Mouse (Mus musculus) CH12.LX (cell line): ENCODE data around the gene Xylt1. TPM values are rescaled to one million over a fixed set of nuclear protein-coding genes. Genes with fewer than 3 reads are reported as not detected.

Experiments used
- DNase-seq: peaks from one replicate; pipeline ENCODE4 v3.0.0-alpha.2; 2013; ENCODE audit errors: extremely low read depth
- H3K27ac ChIP-seq: 2 replicates; pipeline ENCODE4 v1.5.1; 2012; ENCODE audit warnings: low read depth, mild to moderate bottlenecking, control low read depth, moderate library complexity; ENCODE audit not compliant: insufficient read depth
- H3K27me3 ChIP-seq: replicated peaks from 2 replicates; pipeline ENCODE3; 2012; ENCODE audit warnings: inconsistent platforms
- H3K36me3 ChIP-seq, 2 experiments: replicated peaks in 1 of 2; 2 replicates each; pipeline versions ENCODE3 to v1.6.1; 2012; ENCODE audit warnings: inconsistent platforms in 1 of 2, low read length in 1 of 2, mild to moderate bottlenecking in 1 of 2, mixed read lengths in 1 of 2, moderate library complexity in 1 of 2; ENCODE audit not compliant: control insufficient read depth in 1 of 2, insufficient read depth in 1 of 2
- H3K4me1 ChIP-seq, 2 experiments: 2 replicates each; pipeline ENCODE4 v1.6.1; 2012; ENCODE audit warnings: inconsistent platforms in 1 of 2, moderate library complexity in 1 of 2; ENCODE audit not compliant: insufficient read depth in 2 of 2, control insufficient read depth in 1 of 2
- H3K4me2 ChIP-seq: 2 replicates; pipeline ENCODE4 v1.6.1; 2012; ENCODE audit warnings: low read depth, mild to moderate bottlenecking, control low read depth; ENCODE audit not compliant: poor library complexity, insufficient read depth, severe bottlenecking
- H3K4me3 ChIP-seq, 3 experiments: fragments of 150-350 bp in 1 of 3; sonication (generic) in 1 of 3; replicated peaks in 1 of 3; 2 replicates each; pipeline versions ENCODE3 to v1.5.1; 2011 to 2012; ENCODE audit warnings: low read depth in 2 of 3, low read length in 2 of 3, mild to moderate bottlenecking in 2 of 3, moderate library complexity in 2 of 3, control low read depth in 1 of 3, improper control_type of control experiment in 1 of 3, inconsistent platforms in 1 of 3, mixed read lengths in 1 of 3; ENCODE audit not compliant: poor library complexity in 1 of 3
- H3K79me2 ChIP-seq: replicated peaks from 2 replicates; pipeline ENCODE4 v1.6.1; 2012; ENCODE audit warnings: mild to moderate bottlenecking, moderate library complexity; ENCODE audit not compliant: control insufficient read depth, poor library complexity, insufficient read depth, severe bottlenecking; ENCODE audit errors: extremely low read depth
- H3K9ac ChIP-seq: 2 replicates; pipeline ENCODE4 v1.6.1; 2012; ENCODE audit warnings: low read depth, mild to moderate bottlenecking, control low read depth, moderate library complexity; ENCODE audit not compliant: insufficient read depth
- H3K9me3 ChIP-seq: replicated peaks from 2 replicates; pipeline ENCODE3; 2012; ENCODE audit warnings: low read length, inconsistent platforms, mixed read lengths
- CHD1 ChIP-seq: IDR thresholded peaks from 2 replicates; pipeline ENCODE4 v1.6.1; 2012; ENCODE audit warnings: low read depth, low read length, improper control_type of control experiment, inconsistent platforms
- CTCF ChIP-seq, 2 experiments: IDR thresholded peaks in 1 of 2; conservative IDR thresholded peaks in 1 of 2; 2 replicates each; pipeline ENCODE4 v1.5.1; 2011 to 2012; ENCODE audit warnings: low read depth in 2 of 2, low read length in 2 of 2, improper control_type of control experiment in 1 of 2, inconsistent platforms in 1 of 2, mild to moderate bottlenecking in 1 of 2, moderate library complexity in 1 of 2
- ETS1 ChIP-seq: conservative IDR thresholded peaks from 2 replicates; pipeline ENCODE4 v1.6.1; 2012; ENCODE audit warnings: low read depth, mild to moderate bottlenecking, inconsistent platforms, low read length, improper control_type of control experiment, moderate library complexity
- IRF4 ChIP-seq: IDR thresholded peaks from 2 replicates; pipeline ENCODE4 v1.6.1; 2014; ENCODE audit warnings: low read depth, mild to moderate bottlenecking, inconsistent platforms, low read length, improper control_type of control experiment
- JUN ChIP-seq: IDR thresholded peaks from 2 replicates; pipeline ENCODE4 v1.6.1; 2011; ENCODE audit warnings: low read depth, mild to moderate bottlenecking, low read length, improper control_type of control experiment, moderate library complexity; ENCODE audit not compliant: insufficient read depth
- JUND ChIP-seq: conservative IDR thresholded peaks from 2 replicates; pipeline ENCODE4 v1.6.1; 2011; ENCODE audit warnings: low read depth, low read length, improper control_type of control experiment
- MAX ChIP-seq: IDR thresholded peaks from 2 replicates; pipeline ENCODE4 v1.6.1; 2011; ENCODE audit warnings: low read length, improper control_type of control experiment
- MEF2A ChIP-seq: IDR thresholded peaks from 2 replicates; pipeline ENCODE4 v1.6.1; 2014; ENCODE audit warnings: low read depth, mild to moderate bottlenecking, inconsistent platforms, low read length, improper control_type of control experiment, borderline replicate concordance
- MYC ChIP-seq: IDR thresholded peaks from 2 replicates; pipeline ENCODE4 v1.6.1; 2011; ENCODE audit warnings: low read depth, mild to moderate bottlenecking, improper control_type of control experiment, low read length
- NELFE ChIP-seq: IDR thresholded peaks from 2 replicates; pipeline ENCODE4 v1.6.1; 2011; ENCODE audit warnings: low read depth, low read length, improper control_type of control experiment
- NRF1 ChIP-seq: IDR thresholded peaks from 2 replicates; pipeline ENCODE4 v1.6.1; 2014; ENCODE audit warnings: low read depth, mild to moderate bottlenecking, inconsistent platforms, low read length, improper control_type of control experiment, moderate library complexity
- PAX5 ChIP-seq: IDR thresholded peaks from 2 replicates; pipeline ENCODE4 v1.6.1; 2012; ENCODE audit warnings: low read length, inconsistent platforms, mixed read lengths
- POLR2A ChIP-seq: IDR thresholded peaks from 2 replicates; pipeline ENCODE4 v1.6.1; 2011; ENCODE audit warnings: low read depth, mild to moderate bottlenecking, improper control_type of control experiment, low read length
- RAD21 ChIP-seq: IDR thresholded peaks from 2 replicates; pipeline ENCODE4 v1.6.1; 2011; ENCODE audit warnings: low read depth, mild to moderate bottlenecking, low read length, improper control_type of control experiment, moderate library complexity
- RCOR1 ChIP-seq: conservative IDR thresholded peaks from 2 replicates; pipeline ENCODE4 v1.6.1; 2012; ENCODE audit warnings: low read depth, mild to moderate bottlenecking, inconsistent platforms, low read length, improper control_type of control experiment
- SMC3 ChIP-seq: IDR thresholded peaks from 2 replicates; pipeline ENCODE4 v1.6.1; 2011; ENCODE audit warnings: low read depth, low read length, improper control_type of control experiment
- TBP ChIP-seq: conservative IDR thresholded peaks from 2 replicates; pipeline ENCODE4 v1.6.1; 2011; ENCODE audit warnings: low read depth, low read length, improper control_type of control experiment
- UBTF ChIP-seq: IDR thresholded peaks from 2 replicates; pipeline ENCODE4 v1.6.1; 2012; ENCODE audit warnings: low read depth, mild to moderate bottlenecking, inconsistent platforms, low read length, improper control_type of control experiment, moderate library complexity
- USF1 ChIP-seq: IDR thresholded peaks from 2 replicates; pipeline ENCODE4 v1.6.1; 2014; ENCODE audit warnings: low read depth, mild to moderate bottlenecking, inconsistent platforms, low read length, improper control_type of control experiment
- USF2 ChIP-seq: conservative IDR thresholded peaks from 2 replicates; pipeline ENCODE4 v1.6.1; 2011; ENCODE audit warnings: low read depth, low read length, improper control_type of control experiment
- ZKSCAN1 ChIP-seq: IDR thresholded peaks from 2 replicates; pipeline ENCODE4 v1.6.1; 2012; ENCODE audit warnings: low read depth, inconsistent platforms, low read length, improper control_type of control experiment, borderline replicate concordance
- dilution Hi-C: fragments of 300-500 bp; cut with MboI; formaldehyde crosslinking; loops from 2 replicates; pipeline ENCODE4 v1.14.3; 2020; ENCODE audit warnings: low sequenced_read_pairs; ENCODE audit not compliant: extremely low pct_unique_long_range_greater_than_20kb, extremely low pct_ligation_motif_present
- in situ Hi-C: fragments of 300-500 bp; cut with MboI; formaldehyde crosslinking; loops from 3 replicates; pipeline ENCODE4 v1.14.3; 2019; ENCODE audit warnings: low sequenced_read_pairs, low pct_ligation_motif_present, low pct_unique_long_range_greater_than_20kb, mixed read lengths
- polyA plus RNA-seq: library from polyadenylated mRNA; unstranded; fragments of >175 nt; gene quantifications from 2 replicates; pipeline ENCODE4 v1.2.1, GENCODE M21; 2012; ENCODE audit warnings: low read depth; ENCODE audit not compliant: insufficient read length
- total RNA-seq, 2 experiments: library from RNA; depleted of rRNA; stranded (reverse); fragments of 300-350 nt in 1 of 2; fragments of >200 nt in 1 of 2; gene quantifications; 2 replicates each; pipeline ENCODE4 v1.2.3; 2012 to 2014

The Xylt1 gene
- total and polyA plus RNA-seq, 3 experiments: 0.38 to 0.84 (median 0.38) TPM

DNA sequence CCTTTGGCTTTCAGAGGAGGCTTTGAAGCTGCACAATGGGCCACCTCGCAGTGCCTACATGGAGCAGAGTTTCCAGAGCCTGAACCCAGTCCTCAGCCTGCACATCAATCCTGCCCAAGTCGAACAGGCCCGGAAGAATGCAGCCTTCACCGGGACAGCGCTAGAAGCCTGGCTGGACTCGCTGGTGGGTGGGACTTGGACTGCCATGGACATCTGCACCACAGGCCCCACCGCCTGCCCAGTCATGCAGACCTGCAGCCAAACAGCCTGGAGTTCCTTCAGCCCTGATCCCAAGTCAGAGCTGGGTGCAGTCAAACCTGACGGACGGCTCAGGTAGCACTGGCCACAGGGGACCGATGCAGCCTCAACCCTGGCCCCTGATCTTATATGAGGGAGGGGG is 286.5 kb downstream of the Xylt1 start:
- H3K9me3 ChIP-seq: no peaks in the 10 kb centered on the region
- H3K9ac ChIP-seq: no peak overlapping the region
- H3K4me2 ChIP-seq: no peak overlapping the region
- H3K36me3 ChIP-seq: peaks cover 0 to 3% of the 10 kb centered on the region in 2 experiments
- no peaks in the 10 kb centered on the region for H3K79me2 ChIP-seq
- H3K27ac ChIP-seq: no peak overlapping the region
- TF ChIP-seq ZKSCAN1: no peak
- no peak for TF ChIP-seq CTCF (conservative IDR thresholded peaks at IDR 0.05 in 1 of 2, IDR thresholded peaks at IDR 0.05 in 1 of 2; ENCODE audit: low read depth in 2 of 2, low read length in 2 of 2)
- TF ChIP-seq USF1: no peak
- TF ChIP-seq, all 38 proteins: peak for 0
- in situ Hi-C loops (no loop called here), dilution Hi-C loops (no loop called here)
- Histone ChIP-seq H3K27me3 (no peaks in the 10 kb centered on the region), H3K4me1 (peaks cover 0 to 13% of the 10 kb centered on the region in 2 experiments; a peak in 2 of 4 replicates), H3K4me3 (no peak overlapping the region)
- DNase-seq: no peak

DNA sequence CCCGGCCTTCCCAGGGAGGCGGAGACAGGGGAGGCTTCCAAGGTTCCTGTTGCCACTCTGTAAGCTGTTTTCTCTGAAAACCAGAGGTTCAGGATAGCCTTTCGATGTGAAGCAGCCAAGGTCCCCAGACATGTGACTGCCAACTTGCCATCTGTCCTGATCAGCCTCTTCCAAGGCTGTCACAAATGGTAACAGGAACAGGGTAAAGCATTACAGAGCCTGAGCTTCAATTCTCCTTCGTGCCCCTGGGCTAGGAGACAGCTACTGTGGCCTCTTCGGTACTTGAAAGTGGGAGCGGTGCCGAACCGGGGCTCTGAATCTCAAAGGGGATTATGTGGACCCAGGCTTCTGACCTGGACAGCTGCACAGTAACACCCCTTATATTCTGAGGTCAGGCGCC is 287.4 kb downstream of the Xylt1 start:
- H3K4me1 ChIP-seq: peaks cover 0 to 13% of the 10 kb centered on the region in 2 experiments; a peak in 2 of 4 replicates
- no peaks in the 10 kb centered on the region for H3K79me2 ChIP-seq
- H3K36me3 ChIP-seq: peaks cover 0 to 3% of the 10 kb centered on the region in 2 experiments
- no peak for DNase-seq
- dilution Hi-C loops: no loop called here
- TF ChIP-seq JUND: no peak
- no peak for TF ChIP-seq USF2
- TF ChIP-seq MEF2A: no peak
- no peak for TF ChIP-seq SMC3
- no peak for TF ChIP-seq ETS1
- no peak for TF ChIP-seq IRF4
- no peak for TF ChIP-seq CHD1
- no peak for TF ChIP-seq RCOR1
- no peak for TF ChIP-seq NELFE
- TF ChIP-seq JUN: no peak
- no peak for TF ChIP-seq UBTF
- no peak for TF ChIP-seq NRF1
- no peak for TF ChIP-seq MYC
- TF ChIP-seq CTCF (conservative IDR thresholded peaks at IDR 0.05 in 1 of 2, IDR thresholded peaks at IDR 0.05 in 1 of 2; ENCODE audit: low read depth in 2 of 2, low read length in 2 of 2): no peak
- TF ChIP-seq ZKSCAN1: no peak
- TF ChIP-seq PAX5: no peak
- no peak for TF ChIP-seq TBP
- TF ChIP-seq POLR2A: no peak
- no peak for TF ChIP-seq RAD21
- TF ChIP-seq MAX: no peak
- no peak overlapping the region for H3K9ac ChIP-seq
- H3K4me3 ChIP-seq: no peak overlapping the region
- no peaks in the 10 kb centered on the region for H3K27me3 ChIP-seq
- no peak overlapping the region for H3K4me2 ChIP-seq
- H3K27ac ChIP-seq: no peak overlapping the region
- H3K9me3 ChIP-seq: no peaks in the 10 kb centered on the region
- in situ Hi-C loops: no loop called here
